Mouse (Mus musculus): ENCODE data around the gene Spata2.

- TF ChIP-seq POLR2A (IDR thresholded peaks at IDR 0.05; ENCODE audit: insufficient read depth, low read length) (no peak), CTCF (IDR thresholded peaks at IDR 0.05; ENCODE audit: low read depth, low read length) (no peak)
These were observed 57.1 kb downstream of the Spata2 start for GRCm38 (mm10) chr2:167435631-167436030.
